Mouse (Mus musculus) heart, embryonic 15.5 days (tissue): ENCODE measurements around the gene Fryl. TPM values are rescaled to one million over a fixed set of nuclear protein-coding genes. Genes with fewer than 3 reads are reported as not detected.

Experiments
- ATAC-seq: fragments of 200-750 bp; cut with Nextera tagmentation; replicated peaks from 2 replicates; pipeline ENCODE4 v1.8.0; 2017; ENCODE audit warnings: low read depth, moderate TSS enrichment; ENCODE audit not compliant: insufficient number of reproducible peaks, insufficient read depth, low FRiP score
- H3K27ac ChIP-seq: fragments of 300-500 bp; sonication (generic); 2 replicates; pipeline ENCODE4 v1.5.1; 2015; ENCODE audit warnings: mild to moderate bottlenecking, inconsistent platforms
- H3K27me3 ChIP-seq: fragments of 300-500 bp; sonication (generic); 2 replicates; pipeline ENCODE4 v1.6.1; 2015; ENCODE audit warnings: inconsistent platforms
- H3K36me3 ChIP-seq: fragments of 300-500 bp; sonication (generic); 2 replicates; pipeline ENCODE4 v1.6.1; 2015; ENCODE audit warnings: mild to moderate bottlenecking, inconsistent platforms
- H3K4me1 ChIP-seq: fragments of 300-500 bp; sonication (generic); replicated peaks from 2 replicates; pipeline ENCODE4 v1.6.1; 2015; ENCODE audit warnings: inconsistent platforms
- H3K4me2 ChIP-seq: fragments of 300-500 bp; sonication (generic); 2 replicates; pipeline ENCODE4 v1.6.1; 2015; ENCODE audit warnings: inconsistent platforms, mild to moderate bottlenecking, moderate library complexity
- H3K4me3 ChIP-seq: fragments of 300-500 bp; sonication (generic); 2 replicates; pipeline ENCODE4 v1.5.1; 2015; ENCODE audit warnings: mild to moderate bottlenecking, inconsistent platforms
- H3K9ac ChIP-seq: fragments of 300-500 bp; sonication (generic); 2 replicates; pipeline ENCODE4 v1.6.1; 2015; ENCODE audit warnings: mild to moderate bottlenecking, inconsistent platforms
- H3K9me3 ChIP-seq: fragments of 300-500 bp; sonication (generic); replicated peaks from 2 replicates; pipeline ENCODE4 v1.6.1; 2016; ENCODE audit warnings: inconsistent platforms
- WGBS: fragments of 180-500 bp; shearing (Covaris S2); methylation state at CpG from one replicate; pipeline ENCODE4 v1.1.7; 2015; ENCODE audit warnings: mixed read lengths; 5-methylcytosine and 5-hydroxymethylcytosine counted together
- polyA plus RNA-seq: library from polyadenylated mRNA; unstranded; fragments of >200 nt; fragmentation: Nextera tagmentation; extraction: Ambion mirVana; gene quantifications from 2 replicates; pipeline ENCODE4 v1.2.1, GENCODE M21; 2015

Fryl gene
- polyA plus RNA-seq, 1 experiment from 2014 or later, result 25.7 TPM

GRCm38 (mm10) chr5:73171876-73172480, 84.4 kb downstream of the Fryl start:
- Histone ChIP-seq H3K4me2 (no peak overlapping the region), H3K4me1 (peaks cover 41% of the 10 kb centered on the region), H3K9me3 (no peaks in the 10 kb centered on the region), H3K4me3 (no peak overlapping the region), H3K27ac (no peak overlapping the region), H3K27me3 (no peaks in the 10 kb centered on the region), H3K9ac (no peak overlapping the region), H3K36me3 (no peaks in the 10 kb centered on the region)
- no peak for ATAC-seq
- WGBS, result 80% methylated on average over 12 of the region's 12 CpGs

GRCm38 (mm10) chr5:73171203-73171602, 85.2 kb downstream of the Fryl start:
- Histone ChIP-seq H3K9ac (no peak overlapping the region), H3K4me1 (peaks cover 41% of the 10 kb centered on the region), H3K4me2 (no peak overlapping the region), H3K27ac (no peak overlapping the region), H3K27me3 (no peaks in the 10 kb centered on the region), H3K36me3 (no peaks in the 10 kb centered on the region), H3K4me3 (no peak overlapping the region), H3K9me3 (no peaks in the 10 kb centered on the region)
- no peak for ATAC-seq
- WGBS, result 65% methylated on average over 1 of the region's 1 CpGs

- peaks cover 45% of the 10 kb centered on the region for H3K4me1 ChIP-seq
- H3K4me3 ChIP-seq, result peak overlapping the region; percentile 26
- H3K4me2 ChIP-seq, result peak overlapping the region; percentile 54
- ATAC-seq, result peak; percentile 58; the same call in 1 of the 2 replicates
- peak overlapping the region; percentile 72 for H3K27ac ChIP-seq
- H3K9ac ChIP-seq, result no peak overlapping the region
- H3K27me3 ChIP-seq, result no peaks in the 10 kb centered on the region
- 17% methylated on average over 5 of the region's 5 CpGs for WGBS
- H3K36me3 ChIP-seq, result no peaks in the 10 kb centered on the region
- no peaks in the 10 kb centered on the region for H3K9me3 ChIP-seq
Observed at GRCm38 (mm10) chr5:73168769-73169272, 87.6 kb downstream of the Fryl start.

GRCm38 (mm10) chr5:73167976-73168768, 88.2 kb downstream of the Fryl start:
- Histone ChIP-seq H3K36me3 (no peaks in the 10 kb centered on the region), H3K9me3 (no peaks in the 10 kb centered on the region), H3K4me3 (peak overlapping the region; percentile 26), H3K9ac (0 out of 2 replicates have a peak overlapping the region, but pooled peaks have one; percentile 12), H3K4me2 (peak overlapping the region; percentile 54), H3K4me1 (peaks cover 43% of the 10 kb centered on the region), H3K27me3 (no peaks in the 10 kb centered on the region), H3K27ac (peak overlapping the region; percentile 72)
- 44% methylated on average over 18 of the region's 18 CpGs for WGBS
- peak; percentile 72; the same call in 1 of the 2 replicates for ATAC-seq

GRCm38 (mm10) chr5:73163970-73164369, 92.4 kb downstream of the Fryl start:
- no peak overlapping the region for H3K4me2 ChIP-seq
- no peak overlapping the region for H3K9ac ChIP-seq
- no peak overlapping the region for H3K4me3 ChIP-seq
- H3K36me3 ChIP-seq, result no peaks in the 10 kb centered on the region
- peaks cover 37% of the 10 kb centered on the region for H3K4me1 ChIP-seq
- no peaks in the 10 kb centered on the region for H3K27me3 ChIP-seq
- no peaks in the 10 kb centered on the region for H3K9me3 ChIP-seq
- WGBS, result 45% methylated on average over 6 of the region's 6 CpGs
- 0 out of 2 replicates have a peak overlapping the region, but pooled peaks have one; percentile 38 for H3K27ac ChIP-seq
- ATAC-seq, result no peak

GRCm38 (mm10) chr5:73162492-73162891, 93.9 kb downstream of the Fryl start:
- no peaks in the 10 kb centered on the region for H3K9me3 ChIP-seq
- peak overlapping the region; percentile 8; the same call in 1 of the 2 replicates for H3K9ac ChIP-seq
- H3K4me1 ChIP-seq, result peaks cover 27% of the 10 kb centered on the region
- no peak; the same call in 1 of the 2 replicates for ATAC-seq
- no peaks in the 10 kb centered on the region for H3K36me3 ChIP-seq
- H3K4me3 ChIP-seq, result no peak overlapping the region
- H3K4me2 ChIP-seq, result no peak overlapping the region
- H3K27me3 ChIP-seq, result no peaks in the 10 kb centered on the region
- H3K27ac ChIP-seq, result peak overlapping the region; percentile 8
- 39% methylated on average over 2 of the region's 2 CpGs for WGBS

GRCm38 (mm10) chr5:73160440-73160839, 96.0 kb downstream of the Fryl start:
- Histone ChIP-seq H3K4me1 (peaks cover 36% of the 10 kb centered on the region), H3K4me3 (no peak overlapping the region), H3K36me3 (no peaks in the 10 kb centered on the region), H3K9ac (no peak overlapping the region), H3K27ac (no peak overlapping the region), H3K27me3 (no peaks in the 10 kb centered on the region), H3K4me2 (no peak overlapping the region), H3K9me3 (no peaks in the 10 kb centered on the region)
- ATAC-seq, result no peak
- 78% methylated on average over 9 of the region's 9 CpGs for WGBS

GRCm38 (mm10) chr5:73157502-73157901, 98.9 kb downstream of the Fryl start:
- no peak overlapping the region for H3K4me3 ChIP-seq
- no peak overlapping the region for H3K4me2 ChIP-seq
- no peak overlapping the region for H3K9ac ChIP-seq
- H3K36me3 ChIP-seq, result no peaks in the 10 kb centered on the region
- peaks cover 26% of the 10 kb centered on the region for H3K4me1 ChIP-seq
- no peaks in the 10 kb centered on the region for H3K27me3 ChIP-seq
- no peak for ATAC-seq
- H3K9me3 ChIP-seq, result no peaks in the 10 kb centered on the region
- WGBS, result 75% methylated on average over 6 of the region's 6 CpGs
- no peak overlapping the region for H3K27ac ChIP-seq

GRCm38 (mm10) chr5:73157009-73157408, 99.4 kb downstream of the Fryl start:
- H3K4me2 ChIP-seq, result no peak overlapping the region
- no peaks in the 10 kb centered on the region for H3K9me3 ChIP-seq
- no peaks in the 10 kb centered on the region for H3K36me3 ChIP-seq
- peaks cover 24% of the 10 kb centered on the region for H3K4me1 ChIP-seq
- H3K27ac ChIP-seq, result no peak overlapping the region
- WGBS, result 32% methylated on average over 5 of the region's 5 CpGs
- no peak overlapping the region for H3K4me3 ChIP-seq
- no peaks in the 10 kb centered on the region for H3K27me3 ChIP-seq
- no peak for ATAC-seq
- no peak overlapping the region for H3K9ac ChIP-seq

GRCm38 (mm10) chr5:73156226-73156926, 100.0 kb downstream of the Fryl start:
- 69% methylated on average over 15 of the region's 15 CpGs for WGBS

GRCm38 (mm10) chr5:73153802-73154465, 102.5 kb downstream of the Fryl start:
- Histone ChIP-seq H3K4me2 (no peak overlapping the region), H3K9ac (no peak overlapping the region), H3K9me3 (no peaks in the 10 kb centered on the region), H3K4me3 (no peak overlapping the region), H3K27ac (no peak overlapping the region), H3K27me3 (no peaks in the 10 kb centered on the region), H3K36me3 (no peaks in the 10 kb centered on the region), H3K4me1 (peaks cover 22% of the 10 kb centered on the region)
- 89% methylated on average over 14 of the region's 14 CpGs for WGBS
- no peak for ATAC-seq

More at GRCm38 (mm10) chr5:73156226-73156926, 100.0 kb downstream of the Fryl start:
- no peaks in the 10 kb centered on the region for H3K27me3 ChIP-seq
- no peak for ATAC-seq
- H3K9ac ChIP-seq, result no peak overlapping the region
- no peak overlapping the region for H3K4me3 ChIP-seq
- no peaks in the 10 kb centered on the region for H3K9me3 ChIP-seq
- no peak overlapping the region for H3K4me2 ChIP-seq
- H3K27ac ChIP-seq, result no peak overlapping the region
- no peaks in the 10 kb centered on the region for H3K36me3 ChIP-seq
- peaks cover 24% of the 10 kb centered on the region for H3K4me1 ChIP-seq
